Mouse (Mus musculus): ENCODE measurements at regions not wholly inside any gene's neighbourhood (a gene's known extent, or its start where the extent isn't known, plus 50 kb on each side); places are given as distances from the start of the nearest gene placed in this dataset.

DNA sequence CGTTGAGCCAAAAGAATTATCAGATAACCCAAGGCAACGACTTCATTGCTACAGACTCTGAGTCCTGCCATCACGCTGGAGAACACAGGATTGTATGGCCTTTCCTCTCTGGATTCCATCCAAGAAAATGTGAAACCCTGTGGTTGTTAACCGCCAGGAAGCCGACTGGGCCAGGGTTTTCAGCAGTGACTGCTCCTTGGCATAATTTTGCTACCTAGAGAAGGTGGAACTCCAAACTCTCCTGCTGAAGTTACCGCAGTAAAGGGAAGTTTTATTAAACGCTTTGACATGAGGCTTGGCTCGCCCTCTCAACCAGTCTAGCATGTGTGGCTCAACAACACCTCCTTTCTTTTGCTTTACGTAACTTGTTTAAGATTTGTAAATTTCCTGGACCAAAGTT, 116.9 kb downstream of the Wif1 start:
- in situ Hi-C loops (cut with MseI, MboI): no loop called here

DNA sequence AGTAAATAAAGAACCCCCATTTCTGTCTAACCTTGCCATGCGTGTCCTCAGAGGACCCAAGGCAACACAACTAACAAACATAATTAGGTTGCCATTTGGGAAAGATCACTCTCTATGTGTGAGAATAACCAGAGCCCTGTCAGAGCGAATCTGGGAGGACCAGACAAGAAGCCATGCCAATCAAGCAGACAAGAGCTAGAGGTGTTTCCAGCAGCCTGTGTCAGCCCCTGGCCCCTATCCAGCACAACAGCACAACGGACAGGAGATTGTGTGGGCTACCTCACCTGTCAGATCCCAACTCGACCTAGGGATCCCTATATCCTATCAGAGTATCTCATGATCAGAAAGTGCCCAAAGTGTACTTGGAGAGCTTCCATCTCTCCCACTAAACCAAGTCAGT, 119.9 kb downstream of the Wif1 start:
- in situ Hi-C loops (cut with MseI, MboI): no loop called here

DNA sequence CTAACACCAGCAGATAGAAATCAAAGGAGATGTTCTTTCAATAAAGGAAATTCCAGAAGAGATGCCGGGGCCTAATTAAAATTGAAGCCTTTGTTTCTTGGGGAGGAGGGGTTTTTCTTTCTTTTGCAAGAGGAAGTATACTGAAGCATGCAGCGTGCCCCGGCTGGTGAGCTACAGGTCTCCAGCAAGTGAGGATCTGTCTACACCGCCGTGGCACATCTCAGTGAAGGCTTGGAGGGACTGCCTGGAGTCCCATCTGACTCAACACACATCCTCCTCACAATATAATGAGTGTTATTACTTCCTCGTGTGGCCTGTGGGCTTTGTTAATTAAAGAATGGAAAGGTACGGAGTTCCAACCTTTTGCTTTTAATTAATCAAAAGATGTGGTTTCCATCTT, 126.7 kb downstream of the Wif1 start:
- in situ Hi-C loops (cut with MseI, MboI): loop anchor here in 1 of 2 experiments (5.0 kb wide), 1 partner anchor 57 kb away; no protein-coding TSS in a partner anchor

DNA sequence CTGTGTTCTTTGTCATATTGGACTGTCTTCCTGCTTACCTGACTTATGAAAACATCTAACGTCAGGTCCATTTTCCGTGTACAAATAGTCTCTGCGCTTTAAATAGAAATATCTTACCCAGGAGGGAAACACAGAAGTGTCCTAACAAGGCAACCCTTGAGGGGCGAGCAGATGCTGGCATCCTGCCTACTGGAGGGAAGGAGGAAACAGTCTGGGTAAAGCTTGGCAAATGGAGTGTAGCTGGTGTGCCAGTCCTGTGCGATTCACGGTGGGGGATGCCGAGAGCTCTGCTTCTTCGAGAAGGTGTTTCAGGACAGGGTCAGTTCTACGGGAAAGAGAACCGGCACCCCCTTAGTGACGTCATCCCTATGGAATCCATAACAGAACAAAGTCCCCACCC, 127.4 kb downstream of the Wif1 start:
- in situ Hi-C loops (cut with MseI, MboI): loop anchor here in 1 of 2 experiments (5.0 kb wide), 1 partner anchor 56 kb away; no protein-coding TSS in a partner anchor

DNA sequence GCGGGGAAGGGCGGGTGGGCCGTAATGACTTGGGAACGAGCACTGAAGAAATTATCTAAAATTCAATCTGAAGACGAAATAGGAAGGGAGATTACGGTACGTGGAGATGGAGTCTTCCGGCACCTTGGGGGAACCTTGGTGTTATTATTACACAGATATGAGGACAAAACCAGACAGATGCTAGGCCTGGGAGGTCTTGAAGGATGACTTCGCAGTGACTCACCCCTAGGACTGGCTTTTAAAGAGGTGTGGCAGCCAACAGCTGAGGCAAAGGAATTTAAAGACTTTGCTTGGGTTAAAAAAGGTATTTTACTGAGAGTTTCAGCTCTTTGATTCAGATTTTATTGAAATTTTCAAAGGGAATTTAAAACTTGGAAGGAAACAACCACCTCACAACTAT, 140.3 kb downstream of the Wif1 start:
- in situ Hi-C loops (cut with MseI, MboI): no loop called here

DNA sequence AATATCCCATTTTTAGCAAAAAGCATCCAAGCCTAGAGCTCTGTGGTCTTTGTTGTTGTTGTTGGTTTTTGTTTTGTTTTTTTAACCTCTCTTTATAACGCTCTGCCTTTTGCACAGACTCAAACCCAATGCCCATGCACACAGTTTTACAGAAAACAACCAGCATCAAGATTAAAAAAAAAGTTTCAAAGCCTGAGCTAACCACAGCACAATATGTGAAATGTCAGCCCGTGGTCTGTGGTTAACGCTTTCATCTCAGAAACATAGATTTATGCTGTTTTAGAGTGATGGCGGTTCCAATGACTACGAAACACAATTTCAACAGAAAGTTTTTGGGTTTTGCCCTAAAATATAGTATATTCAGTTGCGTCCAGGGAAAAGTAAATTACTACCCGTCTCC, 155.4 kb downstream of the Wif1 start:
- in situ Hi-C loops (cut with MseI, MboI): no loop called here

DNA sequence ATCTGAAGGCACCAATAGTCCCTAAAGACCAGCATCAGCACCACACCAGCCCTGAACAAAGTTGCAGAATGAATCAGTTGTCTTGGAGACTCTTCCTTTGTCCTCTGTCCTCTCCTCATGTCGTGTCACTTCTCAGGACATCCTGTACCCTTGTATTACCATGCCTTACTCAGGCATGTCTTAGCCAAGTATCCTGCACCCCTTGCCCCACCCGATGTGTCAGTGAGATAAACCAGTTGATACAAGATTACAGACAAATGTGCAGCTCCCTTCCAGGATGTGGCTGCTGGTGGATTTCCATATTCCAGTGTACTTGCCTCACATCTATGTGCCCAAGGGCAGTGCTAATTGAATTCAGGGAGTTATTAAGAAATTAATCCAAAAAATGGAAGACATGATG, 151.8 kb downstream of the Tbc1d30 start:
- in situ Hi-C loops (cut with MseI, MboI): no loop called here

DNA sequence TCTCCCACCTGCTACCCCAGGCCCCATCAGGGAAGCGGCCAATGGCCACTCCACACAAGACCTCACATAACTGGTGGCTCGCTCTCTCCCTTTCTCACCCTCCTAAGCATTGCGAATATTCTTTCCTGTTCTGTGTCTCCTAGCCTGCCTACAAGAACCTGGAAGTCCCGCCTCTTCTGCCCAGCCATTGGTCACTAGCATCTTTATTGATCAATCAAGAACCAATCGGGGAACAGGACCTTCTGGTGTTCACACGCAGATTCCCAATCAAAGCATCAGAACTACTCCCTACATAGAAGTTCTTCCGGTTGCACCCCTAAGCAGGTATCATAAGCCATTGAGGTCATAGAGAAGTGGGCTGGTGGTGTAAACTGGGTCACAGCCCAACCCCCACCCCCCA, 148.5 kb downstream of the Tbc1d30 start:
- in situ Hi-C loops (cut with MseI, MboI): no loop called here

DNA sequence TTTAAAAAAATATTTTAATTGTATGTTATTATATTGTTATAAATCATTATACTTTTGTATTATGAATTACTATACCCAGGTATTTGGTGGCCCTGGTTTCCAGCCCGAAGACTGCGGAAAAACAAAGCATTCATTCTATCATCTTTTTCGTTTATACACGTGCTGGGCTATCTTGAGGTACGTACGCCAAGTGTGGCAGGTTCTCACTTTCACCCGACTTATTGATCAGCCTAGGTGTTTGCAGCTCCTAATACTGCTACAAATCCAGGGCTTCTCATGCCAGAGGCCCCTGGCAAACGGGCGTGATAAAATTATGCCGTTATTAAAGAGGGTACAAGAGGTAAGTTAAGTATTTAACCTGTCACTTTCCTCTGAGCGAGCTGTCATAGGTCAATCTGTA, 145.5 kb downstream of the Tbc1d30 start:
- in situ Hi-C loops (cut with MseI, MboI): no loop called here

DNA sequence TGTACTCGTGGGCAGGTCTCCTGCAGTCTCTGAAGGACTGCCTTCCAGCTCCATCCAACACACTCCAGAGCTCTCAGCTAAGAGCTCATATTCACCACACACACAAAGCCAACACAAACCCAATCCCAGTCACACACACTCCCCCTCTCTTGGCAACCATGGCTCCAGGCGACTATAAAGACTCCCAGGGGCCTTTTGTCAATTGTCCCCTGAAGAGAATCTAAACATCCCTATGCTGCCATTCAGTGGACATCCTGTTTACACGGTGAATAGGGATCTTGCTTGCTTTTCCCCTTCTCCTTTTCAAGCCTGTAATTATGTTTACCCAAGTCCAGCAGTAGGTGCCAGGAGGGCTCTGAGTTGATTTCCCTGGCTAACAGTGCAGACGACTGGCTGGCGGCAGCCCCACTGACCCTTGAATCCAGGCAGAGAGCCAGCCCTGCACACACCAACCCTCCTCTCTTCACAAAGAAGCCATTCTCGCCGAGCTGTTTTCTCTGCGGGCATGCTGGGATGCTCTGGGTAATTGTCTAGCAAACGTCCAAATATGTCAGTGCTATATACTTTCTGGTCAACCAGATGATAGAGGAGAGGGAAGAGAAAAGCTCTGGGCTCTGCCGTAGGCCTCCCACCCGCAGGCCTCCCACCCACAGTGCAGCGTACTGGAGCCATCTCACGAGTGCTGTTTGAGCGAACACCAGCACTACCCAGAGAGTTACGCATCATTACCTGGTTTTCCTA, 144.9 kb downstream of the Tbc1d30 start:
- in situ Hi-C loops (cut with MseI, MboI): no loop called here

DNA sequence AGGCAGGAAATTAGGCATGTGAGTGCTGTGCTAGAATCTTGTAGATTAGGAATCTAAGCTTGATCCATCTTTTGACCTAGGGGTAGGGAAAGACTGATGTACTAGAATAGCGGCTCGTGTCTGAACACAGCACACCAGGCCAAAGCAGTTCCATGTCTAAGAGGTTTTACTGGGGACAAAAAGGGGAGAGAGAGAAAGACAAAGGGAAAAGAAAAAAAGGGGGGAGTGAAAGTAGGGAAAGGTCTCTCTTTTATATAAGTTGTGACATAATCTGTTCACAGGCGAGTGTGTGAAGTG, 144.4 kb downstream of the Tbc1d30 start:
- in situ Hi-C loops (cut with MseI, MboI): no loop called here
